Mouse (Mus musculus): ENCODE measurements around the gene Manbal.

- TF ChIP-seq EP300 (IDR thresholded peaks at IDR 0.05; ENCODE audit: low read depth) (no peak), CTCF (IDR thresholded peaks at IDR 0.05; ENCODE audit: low read depth) (no peak)
Measured at GRCm38 (mm10) chr2:157412497-157412896, 45.1 kb downstream of the Manbal start.

Measured in liver, embryonic 14.5 days (tissue).